Mouse (Mus musculus) myocyte (in vitro differentiated cells): ENCODE measurements at regions not wholly inside any gene's neighbourhood (a gene's known extent, or its start where the extent isn't known, plus 50 kb on each side); places are given as distances from the start of the nearest gene placed in this dataset.

Experiments used
- CEBPB ChIP-seq: IDR thresholded peaks from 2 replicates; pipeline ENCODE4 v1.6.1; 2011; ENCODE audit warnings: mild to moderate bottlenecking, moderate library complexity; ENCODE audit not compliant: poor library complexity, insufficient read depth, severe bottlenecking
- E2F4 ChIP-seq: IDR thresholded peaks from one replicate; pipeline ENCODE4 v1.6.1; 2011; ENCODE audit warnings: mild to moderate bottlenecking, control low read depth, moderate library complexity; ENCODE audit not compliant: insufficient read depth
- MAX ChIP-seq: IDR thresholded peaks from one replicate; pipeline ENCODE4 v1.6.1; 2011; ENCODE audit warnings: low read depth, mild to moderate bottlenecking, control low read depth
- MYOG ChIP-seq, 3 experiments: IDR thresholded peaks; one replicate each; pipeline ENCODE4 v1.6.1; 2011; ENCODE audit warnings: control low read depth in 2 of 3, low read depth in 2 of 3, mild to moderate bottlenecking in 2 of 3; ENCODE audit not compliant: insufficient read length in 2 of 3, control insufficient read depth in 1 of 3, insufficient read depth in 1 of 3
- POLR2A ChIP-seq: IDR thresholded peaks from one replicate; pipeline ENCODE4 v1.6.1; 2011; ENCODE audit warnings: low read depth, mild to moderate bottlenecking, control low read depth, moderate library complexity; ENCODE audit not compliant: insufficient read length
- POLR2AphosphoS2 ChIP-seq: IDR thresholded peaks from one replicate; pipeline ENCODE4 v1.6.1; 2011; ENCODE audit warnings: low read depth, control low read depth; ENCODE audit not compliant: insufficient read length
- SRF ChIP-seq: IDR thresholded peaks from one replicate; pipeline ENCODE4 v1.6.1; 2011; ENCODE audit warnings: low read depth; ENCODE audit not compliant: control insufficient read depth, insufficient read length
- TCF12 ChIP-seq: IDR thresholded peaks from one replicate; pipeline ENCODE4 v1.6.1; 2011; ENCODE audit warnings: mild to moderate bottlenecking, control low read depth; ENCODE audit not compliant: poor library complexity, insufficient read depth, severe bottlenecking
- TCF3 ChIP-seq: IDR thresholded peaks from one replicate; pipeline ENCODE4 v1.6.1; 2011; ENCODE audit warnings: low read depth, control low read depth; ENCODE audit not compliant: insufficient read length

DNA sequence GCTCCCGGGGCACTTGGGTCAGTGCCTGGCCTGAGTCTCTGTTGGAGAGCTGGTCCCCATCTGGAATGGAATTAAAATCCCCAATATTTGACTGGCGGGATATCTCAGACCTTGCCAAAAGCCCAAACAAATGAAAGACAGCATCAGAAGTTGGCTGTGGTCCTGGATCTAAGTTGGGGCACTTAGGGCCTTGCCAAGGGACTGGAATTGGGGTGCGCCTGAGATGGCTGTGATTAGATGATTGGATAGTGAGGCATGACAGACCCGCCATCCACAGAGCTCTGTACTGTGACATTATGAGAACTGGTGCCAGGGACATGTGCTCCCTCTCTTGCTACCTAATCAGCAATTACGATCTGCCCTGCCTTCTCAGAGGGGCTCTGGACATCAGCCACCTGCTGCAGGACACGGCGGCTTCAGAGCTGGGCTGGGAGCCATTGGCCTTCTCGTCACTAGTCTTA, 151.0 kb upstream of the 9630041A04Rik start:
- TF ChIP-seq POLR2AphosphoS2 (no peak), TCF12 (no peak), CEBPB (no peak), POLR2A (no peak), SRF (no peak), E2F4 (no peak), MAX (no peak), TCF3 (no peak), MYOG (IDR thresholded peaks at IDR 0.05; ENCODE audit: control insufficient read depth in 1 of 3, insufficient read depth in 1 of 3, insufficient read length in 2 of 3, low read depth in 2 of 3) (no peak)
